Mouse (Mus musculus) left cerebral cortex, postnatal 36 days (tissue): ENCODE measurements around the gene Tcf15. TPM values are rescaled to one million over a fixed set of nuclear protein-coding genes. Genes with fewer than 3 reads are reported as not detected.
A peak's percentile ranks its signal among the peaks of the same experiment; 100 is the strongest.

Experiments
- DNase-seq, 2 experiments: peaks; one replicate each; pipeline ENCODE4 v3.0.0; 2021 to 2022; ENCODE audit warnings: low spot score in 2 of 2, mixed read lengths in 1 of 2
- intact Hi-C: fragments of 180-260 bp; cut with DNase I; formaldehyde crosslinking; loops from one replicate; pipeline ENCODE4 v1.15.1; 2025
- total RNA-seq, 2 experiments: library from RNA; stranded (reverse); gene quantifications; 2 replicates each; pipeline ENCODE4 v1.2.3; 2021

Tcf15 gene
- total RNA-seq, 2 experiments from 2014 or later = 0.89 to 1.4 TPM

- no peak for DNase-seq
- intact Hi-C loops = no loop called here
Measured at GRCm38 (mm10) chr2:152156471-152156870, 13.1 kb downstream of the Tcf15 start.

GRCm38 (mm10) chr2:152159487-152159886, 16.1 kb downstream of the Tcf15 start:
- DNase-seq = no peak
- intact Hi-C loops = no loop called here

- no peak for DNase-seq
- intact Hi-C loops = no loop called here
Measured at GRCm38 (mm10) chr2:152166257-152166656, 22.9 kb downstream of the Tcf15 start.

GRCm38 (mm10) chr2:152167851-152168290, 24.5 kb downstream of the Tcf15 start:
- DNase-seq = peak; percentile 22 to 53
- intact Hi-C loops = no loop called here

- intact Hi-C loops = no loop called here
- DNase-seq = no peak
Measured at GRCm38 (mm10) chr2:152169377-152169776, 26.0 kb downstream of the Tcf15 start.

GRCm38 (mm10) chr2:152174861-152175260, 31.5 kb downstream of the Tcf15 start:
- DNase-seq = no peak
- intact Hi-C loops = no loop called here

- DNase-seq = no peak
- intact Hi-C loops = no loop called here
Measured at GRCm38 (mm10) chr2:152176659-152177058, 33.3 kb downstream of the Tcf15 start.

- DNase-seq = no peak
- intact Hi-C loops = no loop called here
Measured at GRCm38 (mm10) chr2:152177162-152177805, 33.9 kb downstream of the Tcf15 start.

GRCm38 (mm10) chr2:152177806-152178170, 34.4 kb downstream of the Tcf15 start:
- no peak for DNase-seq
- intact Hi-C loops = no loop called here

GRCm38 (mm10) chr2:152178345-152178744, 35.0 kb downstream of the Tcf15 start:
- intact Hi-C loops = no loop called here
- no peak for DNase-seq

- intact Hi-C loops = no loop called here
- DNase-seq = no peak
Measured at GRCm38 (mm10) chr2:152179301-152179700, 35.9 kb downstream of the Tcf15 start.

- peak in 1 of 2 experiments; percentile 9 for DNase-seq
- intact Hi-C loops = no loop called here
Measured at GRCm38 (mm10) chr2:152180323-152180722, 37.0 kb downstream of the Tcf15 start.

- intact Hi-C loops = no loop called here
- DNase-seq = no peak
Measured at GRCm38 (mm10) chr2:152187132-152187531, 43.8 kb downstream of the Tcf15 start.

GRCm38 (mm10) chr2:152189213-152189612, 45.9 kb downstream of the Tcf15 start:
- no peak for DNase-seq
- intact Hi-C loops = no loop called here

GRCm38 (mm10) chr2:152189640-152190039, 46.3 kb downstream of the Tcf15 start:
- DNase-seq = no peak
- intact Hi-C loops = no loop called here

GRCm38 (mm10) chr2:152190161-152190560, 46.8 kb downstream of the Tcf15 start:
- DNase-seq = no peak
- intact Hi-C loops = no loop called here

GRCm38 (mm10) chr2:152192591-152193345, 49.4 kb downstream of the Tcf15 start:
- intact Hi-C loops = no loop called here
- no peak for DNase-seq

- no peak for DNase-seq
- intact Hi-C loops = no loop called here
Measured at GRCm38 (mm10) chr2:152193346-152193710, 50.0 kb downstream of the Tcf15 start.

- intact Hi-C loops = no loop called here
- DNase-seq = no peak
Measured at GRCm38 (mm10) chr2:152194586-152194985, 51.2 kb downstream of the Tcf15 start.

- no peak for DNase-seq
- intact Hi-C loops = loop anchor here (1.0 to 5.0 kb wide), 2 partner anchors 85 to 170 kb away; no protein-coding TSS in a partner anchor
Measured at GRCm38 (mm10) chr2:152196896-152197295, 53.5 kb downstream of the Tcf15 start.

- peak; percentile 49 to 61 for DNase-seq
- intact Hi-C loops = loop anchor here (1.0 to 5.0 kb wide), 2 partner anchors 85 to 170 kb away; no protein-coding TSS in a partner anchor
Measured at GRCm38 (mm10) chr2:152197301-152197712, 53.9 kb downstream of the Tcf15 start.
